25 mouse cellular contexts compared by ENCODE assay signal in the genomic region with DNA sequence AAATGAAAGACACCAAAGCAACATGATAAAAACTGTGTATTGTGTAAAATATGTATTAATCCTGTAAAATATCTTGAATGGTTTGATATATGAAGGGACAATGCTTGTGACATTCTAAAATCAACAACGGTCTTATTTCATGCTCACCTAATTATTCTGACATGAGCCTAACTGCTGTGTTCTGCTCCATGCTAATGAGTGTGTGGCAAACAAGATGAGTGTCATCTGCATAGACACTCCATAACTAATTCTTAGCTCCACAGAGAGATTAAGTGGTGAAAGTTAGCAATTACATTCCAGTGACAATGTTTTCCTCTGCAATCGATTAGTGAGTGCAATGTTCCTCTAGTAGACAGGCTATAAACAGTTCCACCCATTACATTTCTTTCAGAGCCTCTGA.
"Had no signal": no experiment of that assay in that cellular context is flagged by ENCODE, and none has a peak within 500 bp of the region (broad histone marks: within the 10 kb centered on the region; RNA-seq: fewer than 3 reads in every experiment).

No protein-coding gene starts in this region.

- H3K27me3 ChIP-seq: heart, embryonic 12.5 days; hindbrain, embryonic 12.5 days; intestine, embryonic 15.5 days; kidney, embryonic 15.5 days; limb, embryonic 12.5 days had no signal

- H3K4me2 ChIP-seq: heart, embryonic 12.5 days; hindbrain, embryonic 12.5 days; hindbrain, embryonic 14.5 days; intestine, embryonic 15.5 days; kidney, embryonic 15.5 days; limb, embryonic 12.5 days had no signal

- H3K36me3 ChIP-seq: heart, embryonic 10.5 days; heart, embryonic 12.5 days; hindbrain, embryonic 10.5 days; hindbrain, embryonic 12.5 days; intestine, embryonic 15.5 days; kidney, embryonic 15.5 days; limb, embryonic 10.5 days; limb, embryonic 12.5 days had no signal

- H3K4me3 ChIP-seq: heart, embryonic 10.5 days; heart, embryonic 12.5 days; hindbrain, embryonic 10.5 days; hindbrain, embryonic 12.5 days; intestine, embryonic 15.5 days; kidney, embryonic 15.5 days; layer of hippocampus, adult 2 months; left cerebral cortex, adult 2 months; limb, embryonic 10.5 days; limb, embryonic 12.5 days had no signal

- H3K9ac ChIP-seq: forebrain, postnatal 0 days; heart, embryonic 12.5 days; hindbrain, embryonic 12.5 days; hindbrain, embryonic 14.5 days; intestine, embryonic 15.5 days; kidney, embryonic 15.5 days; limb, embryonic 12.5 days had no signal

- H3K27ac ChIP-seq: heart, embryonic 10.5 days; hindbrain, embryonic 10.5 days; hindbrain, embryonic 12.5 days; hindbrain, embryonic 14.5 days; intestine, embryonic 15.5 days; kidney, embryonic 15.5 days; kidney, postnatal 0 days; layer of hippocampus, adult 2 months; left cerebral cortex, adult 2 months; limb, embryonic 10.5 days; limb, embryonic 12.5 days had no signal

- DNase-seq: forebrain, postnatal 0 days; gastrocnemius, postnatal 14 days; heart, adult 18-20 months; heart, postnatal 10 days; heart, postnatal 4 days; kidney, adult 18-20 months; kidney, adult 8-10 months; kidney, postnatal 14 days; kidney, postnatal 36 days; liver had no signal

- H3K4me1 ChIP-seq: heart, embryonic 10.5 days; heart, embryonic 12.5 days; hindbrain, embryonic 10.5 days; hindbrain, embryonic 12.5 days; intestine, embryonic 15.5 days; kidney, embryonic 15.5 days; limb, embryonic 10.5 days; limb, embryonic 12.5 days had no signal

- ATAC-seq: forebrain, postnatal 0 days; hindbrain, embryonic 16.5 days; inflammation-experienced regulatory T-cells, adult 6 months; intestine, embryonic 15.5 days; intestine, postnatal 0 days had no signal

- H3K9me3 ChIP-seq: heart, embryonic 10.5 days; heart, embryonic 12.5 days; hindbrain, embryonic 10.5 days; hindbrain, embryonic 12.5 days; intestine, embryonic 15.5 days; kidney, embryonic 15.5 days; limb, embryonic 10.5 days; limb, embryonic 12.5 days had no signal
